Mouse (Mus musculus): ENCODE results near the gene Kif20b.

DNA sequence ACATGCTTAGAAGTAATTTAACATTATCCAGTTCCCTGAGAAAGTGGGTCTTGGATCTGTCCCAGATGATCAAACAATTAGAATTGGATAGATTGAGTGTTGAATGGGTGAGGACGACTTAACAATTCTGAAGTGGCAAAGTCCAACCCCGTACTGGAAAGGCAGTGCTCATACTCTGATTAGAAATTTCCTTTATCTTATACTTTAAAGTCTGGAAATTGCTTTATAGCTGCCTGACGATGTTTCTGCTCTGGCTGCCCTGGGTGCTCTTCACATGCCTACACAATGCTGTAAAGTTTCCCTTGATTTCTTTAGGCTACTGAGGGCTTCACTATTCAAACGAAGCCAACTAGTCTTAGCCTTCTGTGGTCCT is 96.0 kb downstream of the Kif20b start:
- TF ChIP-seq CTCF (IDR thresholded peaks at IDR 0.05; ENCODE audit: extremely low read depth, insufficient read length, insufficient replicate concordance, low read depth, low read length) (no peak), POLR2A (IDR thresholded peaks at IDR 0.05; ENCODE audit: low read depth, low read length) (no peak)
